Mouse (Mus musculus) cerebellum, adult 2 months (tissue): ENCODE results near the gene Gm21738. TPM values are rescaled to one million over a fixed set of nuclear protein-coding genes. Genes with fewer than 3 reads are reported as not detected.
"Not testable (repeated sequence)": the region's sequence is repeated elsewhere in the genome, so short reads cannot be mapped to it uniquely, and the experiment has no call there.

ENCODE experiments used
- DNase-seq, 2 experiments: peaks; one replicate each; pipeline ENCODE4 v3.0.0; 2021
- H3K27ac ChIP-seq: fragments of 200-500 bp; 2 replicates; pipeline ENCODE4 v1.5.1; 2012; ENCODE audit warnings: low read length, control low read depth, inconsistent platforms; ENCODE audit not compliant: insufficient read depth
- H3K27me3 ChIP-seq: fragments of 200-500 bp; 2 replicates; pipeline ENCODE4 v1.6.1; 2012; ENCODE audit warnings: inconsistent platforms, mild to moderate bottlenecking, low read length, moderate library complexity; ENCODE audit not compliant: control insufficient read depth, insufficient read depth
- H3K4me1 ChIP-seq: fragments of 200-500 bp; 2 replicates; pipeline ENCODE4 v1.6.1; 2011; ENCODE audit warnings: low read length; ENCODE audit not compliant: control insufficient read depth, insufficient read depth
- H3K4me3 ChIP-seq: fragments of 200-500 bp; replicated peaks from 2 replicates; pipeline ENCODE3; 2011; ENCODE audit warnings: mild to moderate bottlenecking, low read depth, low read length, control low read depth; ENCODE audit not compliant: insufficient read depth
- WGBS: fragments of 180-500 bp; shearing (Covaris S2); methylation state at CpG from one replicate; pipeline ENCODE4 v1.1.7; 2018; 5-methylcytosine and 5-hydroxymethylcytosine counted together
- polyA plus RNA-seq: library from polyadenylated mRNA; depleted of rRNA; stranded (reverse); fragments of >200 nt; gene quantifications from 2 replicates; pipeline ENCODE4 v1.2.3, GENCODE M21; 2012; rRNA removed

Gm21738 gene
- polyA plus RNA-seq, result 0.39 and 0.43 TPM in 2 replicates

GRCm38 (mm10) chr14:19418830-19419229, at the start of gene Gm21738:
TSS of gene Gm21738 (minus strand) at chr14:19418930.
- not testable (repeated sequence) for H3K4me3 ChIP-seq, H3K27me3 ChIP-seq, H3K27ac ChIP-seq, H3K4me1 ChIP-seq, DNase-seq
- WGBS, result 78% methylated on average over 7 of the region's 7 CpGs

DNA sequence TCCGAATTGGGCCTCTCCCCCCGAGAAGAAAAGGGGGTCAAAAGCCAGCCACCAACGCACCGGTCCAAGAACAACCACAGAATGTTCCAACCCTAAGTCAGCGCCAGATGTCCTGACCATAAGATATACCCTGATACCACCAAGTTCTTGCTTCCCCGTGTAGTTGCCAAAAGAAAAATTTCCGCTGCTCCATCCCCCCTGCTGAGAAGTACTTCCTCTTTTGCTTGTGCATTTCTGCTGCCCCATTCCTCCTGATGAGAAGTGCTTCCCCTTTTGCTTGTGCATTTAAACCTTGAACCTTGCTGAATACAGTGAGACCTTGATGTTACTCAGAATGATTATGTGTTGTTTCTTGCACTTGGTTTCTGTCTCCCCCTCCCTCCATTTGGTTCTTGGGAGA, 35.0 kb downstream of the Gm21738 start:
- H3K4me1 ChIP-seq, H3K27ac ChIP-seq, H3K4me3 ChIP-seq, DNase-seq, H3K27me3 ChIP-seq: not testable (repeated sequence)
- 87% methylated on average over 7 of the region's 7 CpGs for WGBS

Other genes starting within 250 kb of the Gm21738 start
- gene Gm2244, start 131.0 kb upstream of the Gm21738 start, polyA plus RNA-seq, result 0.08 TPM in 1 of 2 replicates, not detected in the other
- gene Gm2237, start 166.2 kb upstream of the Gm21738 start, polyA plus RNA-seq, result 3.7 and 4.4 TPM in 2 replicates
- gene Gm5458, start 183.7 kb upstream of the Gm21738 start, polyA plus RNA-seq, result not detected in 2 replicates